Mouse (Mus musculus): ENCODE data around the gene Fkbp8.
A peak's percentile ranks its signal among the peaks of the same experiment; 100 is the strongest.

Fkbp8 gene

GRCm38 (mm10) chr8:70527512-70528181 is at the start of gene Fkbp8, which contains the start of gene Kxd1:
TSS of gene Fkbp8 (plus strand) at chr8:70527724.
TSS of gene Kxd1 (minus strand) at chr8:70527956.
- DNase-seq: peak; percentile 96

- DNase-seq: no peak
Observed at GRCm38 (mm10) chr8:70481908-70482307, 45.6 kb upstream of the Fkbp8 start.

GRCm38 (mm10) chr8:70482943-70483342 is 44.6 kb upstream of the Fkbp8 start:
- DNase-seq: no peak

- peak; percentile 78 for DNase-seq
Observed at GRCm38 (mm10) chr8:70486191-70486681, 41.3 kb upstream of the Fkbp8 start.

- peak; percentile 79 for DNase-seq
Observed at GRCm38 (mm10) chr8:70486941-70487520, 40.5 kb upstream of the Fkbp8 start, which contains the start of gene Tmem59l. TSS of gene Tmem59l (minus strand) at chr8:70487358.

GRCm38 (mm10) chr8:70487993-70488796 is 39.3 kb upstream of the Fkbp8 start:
- DNase-seq: no peak

DNA sequence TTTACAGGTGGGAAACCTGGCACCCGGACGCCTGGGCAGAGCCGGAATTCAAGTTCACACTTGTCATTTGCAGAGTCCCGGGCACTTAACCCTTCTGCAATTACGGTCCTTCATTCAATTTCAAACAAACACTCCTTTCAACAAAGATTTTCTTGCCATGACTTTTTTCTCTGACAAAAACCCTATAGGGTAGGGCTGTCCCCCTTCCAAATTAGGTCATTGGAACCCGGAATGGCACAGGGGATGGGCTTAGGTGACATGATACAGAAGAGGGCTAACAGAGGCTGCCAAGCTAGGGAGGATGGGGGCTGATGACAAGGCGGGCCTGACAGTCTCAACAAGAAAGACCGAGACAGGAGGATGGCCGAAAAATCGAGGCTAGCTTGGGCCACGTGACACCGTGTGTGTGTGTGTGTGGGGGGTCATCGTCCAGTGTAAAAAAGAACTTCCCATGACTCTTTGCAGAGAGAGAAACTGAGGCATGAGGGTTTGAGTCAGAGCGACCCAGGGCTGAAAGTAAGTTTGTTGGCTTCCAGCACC is 38.5 kb upstream of the Fkbp8 start:
- no peak for DNase-seq

- no peak for DNase-seq
Observed at GRCm38 (mm10) chr8:70489576-70489975, 37.9 kb upstream of the Fkbp8 start.

- DNase-seq: no peak
Observed at GRCm38 (mm10) chr8:70490061-70490879, 37.3 kb upstream of the Fkbp8 start.

GRCm38 (mm10) chr8:70490880-70491495 is 36.5 kb upstream of the Fkbp8 start:
- no peak for DNase-seq

DNA sequence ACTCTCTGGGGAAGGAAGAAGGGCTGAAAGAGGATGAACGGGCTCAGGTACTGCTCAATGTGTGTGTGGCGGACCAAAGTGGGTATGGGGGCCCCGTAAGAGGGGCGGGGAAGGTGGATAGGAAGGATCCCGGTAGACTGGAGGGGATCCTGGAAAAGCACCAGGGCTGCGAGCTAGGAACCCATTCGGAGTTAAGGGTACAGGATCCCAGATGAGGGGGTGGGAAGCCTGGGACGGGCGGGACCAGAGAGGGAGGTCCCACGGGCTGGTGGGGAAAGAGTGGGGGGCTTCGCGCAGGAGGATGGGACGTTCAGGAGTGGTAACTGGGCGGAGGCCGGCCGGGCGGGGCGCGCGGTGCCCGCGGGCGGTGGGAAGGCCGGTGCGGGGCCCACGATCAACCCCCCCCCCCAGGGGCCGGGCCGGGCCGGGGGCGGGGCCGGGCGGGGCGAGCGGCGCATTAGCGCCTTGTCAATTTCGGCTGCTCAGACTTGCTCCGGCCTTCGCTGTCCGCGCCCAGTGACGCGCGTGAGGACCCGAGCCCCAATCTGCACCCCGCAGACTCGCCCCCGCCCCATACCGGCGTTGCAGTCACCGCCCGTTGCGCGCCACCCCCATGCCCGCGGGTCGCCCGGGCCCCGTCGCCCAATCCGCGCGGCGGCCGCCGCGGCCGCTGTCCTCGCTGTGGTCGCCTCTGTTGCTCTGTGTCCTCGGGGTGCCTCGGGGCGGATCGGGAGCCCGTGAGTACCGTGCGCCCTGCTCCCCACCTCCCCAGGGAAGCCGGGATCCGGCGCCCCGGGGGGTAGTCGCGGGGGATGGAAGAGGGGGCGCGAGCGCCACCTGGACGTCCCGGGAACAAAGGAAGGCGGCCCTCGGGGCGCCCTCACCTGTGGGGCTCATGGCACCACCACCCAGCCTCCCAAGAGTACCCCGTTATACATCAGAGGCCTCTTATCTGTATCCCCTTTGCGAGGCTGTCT is 34.6 kb upstream of the Fkbp8 start, which contains the start of gene Crlf1:
Crlf1 (plus strand) TSS at position 495 of the 977 bp plus-strand sequence.
- DNase-seq: no peak

DNA sequence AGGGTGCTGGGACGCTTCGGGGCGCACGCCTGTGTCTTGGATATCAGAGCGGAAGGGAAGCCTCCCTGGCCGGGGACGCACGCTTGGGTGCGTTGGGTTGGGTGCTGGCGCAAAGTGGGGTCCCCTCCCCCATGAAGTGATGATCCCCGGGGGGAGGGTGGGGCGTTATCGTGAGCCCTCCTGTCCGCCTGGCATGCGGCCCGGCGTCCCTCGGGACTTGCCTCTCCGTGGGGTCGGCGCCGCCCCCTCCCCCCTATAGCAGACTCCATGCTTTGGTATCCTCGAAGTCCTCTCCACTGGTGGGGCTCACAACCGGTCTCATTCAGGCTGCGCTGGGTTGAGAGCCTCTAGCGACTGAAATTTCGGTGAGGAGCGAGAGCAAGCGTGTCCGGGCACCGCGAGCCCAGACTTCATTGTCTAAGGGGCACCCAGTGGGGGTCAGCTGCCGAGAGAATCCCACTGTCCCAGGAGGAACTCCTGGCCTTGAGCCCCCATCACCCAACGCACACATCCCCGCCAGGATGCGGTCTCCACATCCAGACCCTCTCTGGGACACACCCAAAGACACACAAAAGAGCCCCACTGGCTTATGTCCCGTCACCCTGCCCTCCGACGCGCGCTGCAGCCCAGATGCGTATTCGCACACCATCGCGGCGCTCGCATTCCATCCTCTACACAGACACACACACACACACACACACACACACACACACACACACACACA is 33.7 kb upstream of the Fkbp8 start:
- no peak for DNase-seq

DNA sequence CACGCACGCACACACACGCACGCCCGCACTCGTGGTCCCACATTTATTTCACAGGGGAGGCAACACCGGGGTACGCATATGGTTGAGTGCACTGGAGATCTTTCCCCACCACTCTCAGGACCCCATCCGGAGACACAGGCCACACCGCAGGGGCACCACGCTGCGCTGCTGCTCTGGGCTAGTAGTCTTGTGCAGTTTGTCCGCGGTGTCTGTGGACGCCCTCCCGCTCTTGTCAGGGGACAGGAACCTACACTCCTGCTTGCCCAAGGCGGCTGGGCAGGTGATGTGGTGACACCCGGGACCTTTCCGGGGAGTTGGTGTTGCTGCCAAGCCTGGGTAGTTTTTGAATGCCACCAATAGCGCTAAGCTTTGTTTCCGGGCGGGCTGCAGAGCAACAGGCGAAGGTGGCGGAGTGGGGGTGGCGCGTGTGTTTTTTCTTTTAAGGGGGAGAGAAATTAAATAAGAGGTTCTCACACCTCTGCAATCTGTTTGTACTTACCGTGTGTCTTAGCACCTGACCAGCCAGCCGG is 33.0 kb upstream of the Fkbp8 start:
- DNase-seq: no peak

DNA sequence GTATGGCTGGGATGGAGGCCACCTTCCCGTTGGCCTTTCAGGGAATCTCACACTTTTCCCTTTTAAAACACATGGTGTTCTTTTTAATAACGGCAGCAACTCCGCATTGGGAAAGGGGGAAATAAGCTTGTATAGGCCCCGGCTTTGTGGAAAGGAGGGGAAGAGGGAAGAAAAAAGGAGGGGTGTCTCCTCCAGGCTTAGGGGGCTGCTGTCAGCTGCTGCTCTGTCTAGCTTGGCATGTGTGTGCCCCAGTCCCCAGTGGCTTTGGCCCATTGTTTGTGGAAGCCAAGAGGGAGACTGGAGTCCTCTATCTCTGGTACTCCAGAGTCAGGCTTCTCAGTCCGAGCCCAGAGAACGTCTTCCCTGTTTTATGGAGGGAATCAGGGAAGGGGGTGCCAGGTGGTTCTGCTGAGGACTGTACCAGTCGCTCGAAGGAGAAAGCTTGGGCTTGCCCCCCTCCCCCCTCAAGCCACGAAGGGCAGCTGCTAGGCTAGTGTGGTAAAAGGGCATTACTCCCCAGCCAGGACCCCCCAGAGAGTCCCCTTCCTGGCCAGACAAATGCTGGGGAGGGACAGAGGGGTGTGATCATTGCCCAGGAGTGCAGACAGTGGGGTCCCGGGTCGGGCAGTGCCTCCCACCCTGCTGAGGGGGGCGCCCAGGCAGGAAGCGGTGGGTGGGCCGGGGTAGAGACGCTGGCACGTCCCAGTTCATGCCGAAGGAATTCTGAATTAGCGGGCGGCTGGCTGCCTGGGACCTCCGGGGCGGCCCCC is 32.3 kb upstream of the Fkbp8 start:
- no peak for DNase-seq

- no peak for DNase-seq
Observed at GRCm38 (mm10) chr8:70495771-70496062, 31.8 kb upstream of the Fkbp8 start.

DNA sequence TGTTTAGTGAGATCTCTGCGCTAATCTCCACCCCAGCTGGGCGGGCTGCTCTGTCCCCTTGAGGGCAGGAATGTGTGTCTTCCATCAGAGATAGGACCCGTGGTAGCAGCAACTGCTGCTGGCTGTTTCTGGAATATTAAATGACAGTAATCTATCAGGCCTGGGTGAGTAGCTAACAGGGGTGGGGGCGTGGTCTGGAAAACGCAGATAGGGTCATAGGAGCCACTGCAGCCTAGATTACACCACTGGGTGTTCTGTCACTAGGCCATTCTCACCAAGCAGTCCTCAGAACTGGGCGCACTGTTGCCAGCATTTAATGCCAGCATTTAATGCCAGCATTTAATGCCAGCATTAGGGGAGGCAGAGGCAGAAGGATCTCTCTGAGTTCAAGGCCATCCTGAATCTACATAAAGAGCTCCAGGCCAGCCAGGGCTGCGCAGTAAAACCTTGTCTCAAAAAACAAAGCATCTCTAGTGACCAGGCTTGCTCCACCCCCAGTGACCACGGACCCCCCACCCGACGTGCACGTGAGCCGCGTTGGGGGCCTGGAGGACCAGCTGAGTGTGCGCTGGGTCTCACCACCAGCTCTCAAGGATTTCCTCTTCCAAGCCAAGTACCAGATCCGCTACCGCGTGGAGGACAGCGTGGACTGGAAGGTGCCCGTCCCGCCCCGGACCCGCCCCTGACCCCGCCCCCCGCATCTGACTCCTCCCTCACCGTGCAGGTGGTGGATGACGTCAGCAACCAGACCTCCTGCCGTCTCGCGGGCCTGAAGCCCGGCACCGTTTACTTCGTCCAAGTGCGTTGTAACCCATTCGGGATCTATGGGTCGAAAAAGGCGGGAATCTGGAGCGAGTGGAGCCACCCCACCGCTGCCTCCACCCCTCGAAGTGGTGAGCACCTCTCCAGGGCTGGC is 26.9 kb upstream of the Fkbp8 start:
- no peak for DNase-seq

DNA sequence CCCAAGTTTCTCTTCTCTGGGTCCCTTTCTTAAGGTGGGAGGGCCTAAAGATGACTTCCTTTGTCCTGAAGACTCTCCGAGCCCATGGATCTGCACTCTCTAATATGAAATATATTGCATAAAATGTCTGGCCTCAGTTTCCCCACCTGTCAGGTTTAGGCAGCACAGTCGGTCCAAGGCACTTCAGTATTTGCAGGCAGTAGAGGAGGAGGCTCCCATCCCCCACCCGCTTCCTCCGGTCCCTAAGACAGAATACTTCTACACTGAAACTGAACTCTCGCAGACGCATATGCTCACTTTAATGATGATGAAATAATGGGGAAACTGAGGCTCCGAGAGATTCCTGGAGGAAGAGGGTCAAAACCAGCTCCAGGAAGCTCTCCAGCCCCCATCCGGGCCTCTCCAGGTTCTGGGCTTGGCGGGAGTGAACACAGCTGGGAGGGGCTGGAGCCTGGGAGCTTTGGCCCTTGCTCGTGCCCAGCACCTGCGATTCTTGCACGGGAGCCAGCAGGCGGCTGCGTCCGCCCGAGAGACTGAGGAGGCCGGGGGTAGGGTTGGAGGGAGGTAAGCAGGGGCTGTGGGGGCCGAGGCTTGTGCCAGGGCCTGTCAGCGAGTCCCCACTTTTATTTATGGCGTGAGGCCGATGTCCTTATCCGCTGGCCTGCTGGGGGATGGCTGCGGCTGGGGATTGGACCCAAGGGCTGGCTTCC is 25.5 kb upstream of the Fkbp8 start:
- no peak for DNase-seq

All from cerebellum, adult 11-12 months (tissue).